Mouse (Mus musculus): Measurements from ENCODE around the gene Foxc2.

Foxc2 gene

DNA sequence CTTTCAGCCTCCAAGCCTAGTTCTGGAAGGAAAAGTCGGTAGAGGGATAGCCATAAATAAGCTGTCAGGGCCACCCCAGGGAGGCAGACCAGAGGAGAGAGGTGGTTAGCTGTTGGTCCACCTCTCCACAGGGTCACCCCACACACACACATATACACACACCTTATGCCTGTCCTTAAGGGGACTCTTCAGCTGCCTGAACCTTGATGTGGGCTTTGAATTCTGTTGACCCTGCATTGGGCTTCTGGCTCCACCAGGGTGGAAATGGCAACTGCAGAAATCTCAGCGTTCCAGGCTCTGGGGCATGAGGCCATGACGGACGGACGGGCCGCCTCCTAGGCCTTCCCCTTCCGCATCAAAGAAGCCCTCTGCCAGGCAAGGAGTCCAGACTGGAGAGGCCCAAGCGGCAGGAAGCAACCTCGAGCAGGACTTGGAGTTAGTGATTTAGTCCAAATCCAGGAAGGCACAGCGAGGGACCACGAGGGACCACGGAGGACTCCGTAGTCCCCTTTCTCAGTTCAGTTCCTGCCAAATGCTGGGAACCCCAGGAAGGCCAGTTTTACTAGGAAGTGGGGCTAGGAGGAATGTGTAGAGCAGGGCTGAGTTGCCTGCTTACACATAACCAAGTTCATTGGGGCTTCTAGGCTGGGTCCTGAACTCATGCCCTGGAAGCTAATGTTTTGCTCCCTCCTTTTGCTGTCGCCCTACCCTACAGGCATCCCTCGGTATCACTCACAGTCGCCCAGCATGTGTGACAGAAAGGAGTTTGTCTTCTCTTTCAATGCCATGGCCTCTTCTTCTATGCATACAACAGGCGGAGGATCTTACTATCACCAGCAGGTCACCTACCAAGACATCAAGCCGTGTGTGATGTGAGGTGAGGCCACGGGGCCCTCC lies 29.7 kb upstream of the Foxc2 start:
- peak; percentile 39 for DNase-seq

DNA sequence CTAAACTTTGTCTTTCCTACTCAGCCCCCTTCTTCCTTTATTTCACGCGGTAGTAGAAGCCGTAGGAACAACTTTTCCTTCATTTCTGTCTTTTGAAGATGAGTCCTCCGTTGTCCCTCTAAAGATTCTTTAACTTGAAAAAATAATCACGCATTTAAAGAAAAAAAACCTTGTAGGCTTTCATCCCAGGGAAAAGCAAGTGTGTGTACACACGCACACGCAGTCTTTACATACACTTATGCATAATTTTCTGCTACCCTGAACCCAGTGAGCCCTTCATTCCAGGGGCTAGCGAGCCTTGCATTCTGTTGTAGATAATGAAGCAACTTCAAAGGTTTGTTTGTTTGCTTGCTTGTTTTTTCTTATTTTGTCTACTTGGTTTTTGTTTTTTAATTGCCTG lies 27.7 kb upstream of the Foxc2 start:
- no peak for DNase-seq

DNA sequence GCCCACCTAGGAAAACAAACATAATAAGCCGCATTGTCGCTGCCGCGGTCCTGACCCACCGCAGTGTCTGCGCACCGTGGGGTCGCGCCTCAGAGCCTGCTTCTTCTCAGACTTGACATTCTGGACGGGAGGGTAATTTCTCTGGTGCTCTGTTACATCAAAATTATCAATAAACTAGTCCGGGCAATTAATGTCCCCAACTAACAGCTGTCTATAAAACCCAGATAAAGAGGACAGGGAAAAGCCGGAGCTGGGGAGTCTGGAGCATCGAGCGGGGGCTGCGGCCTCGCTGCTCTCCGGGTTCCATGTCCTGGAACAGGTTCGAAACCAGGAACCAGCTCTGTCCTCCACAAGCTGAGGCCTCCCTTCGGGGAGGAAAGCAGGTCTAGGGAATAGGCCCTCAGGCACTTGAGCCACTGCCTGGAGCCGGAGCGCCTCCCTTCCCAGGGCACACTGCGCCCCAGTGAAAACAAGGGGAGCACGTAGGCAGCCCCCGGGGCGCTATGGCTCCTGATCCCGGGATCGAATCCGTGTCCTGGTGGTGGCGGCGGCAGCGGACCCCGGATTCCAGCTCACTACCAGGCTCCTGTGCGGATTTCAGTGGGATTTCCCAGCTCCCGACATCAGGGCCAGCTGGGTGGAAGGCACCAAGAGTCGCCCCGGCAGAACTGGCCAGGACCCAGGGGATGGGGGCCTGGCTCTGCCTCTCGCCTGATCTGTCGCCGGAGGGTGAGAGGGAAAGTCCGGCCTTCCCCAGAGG lies 26.9 kb upstream of the Foxc2 start:
- peak; percentile 17 for DNase-seq

DNA sequence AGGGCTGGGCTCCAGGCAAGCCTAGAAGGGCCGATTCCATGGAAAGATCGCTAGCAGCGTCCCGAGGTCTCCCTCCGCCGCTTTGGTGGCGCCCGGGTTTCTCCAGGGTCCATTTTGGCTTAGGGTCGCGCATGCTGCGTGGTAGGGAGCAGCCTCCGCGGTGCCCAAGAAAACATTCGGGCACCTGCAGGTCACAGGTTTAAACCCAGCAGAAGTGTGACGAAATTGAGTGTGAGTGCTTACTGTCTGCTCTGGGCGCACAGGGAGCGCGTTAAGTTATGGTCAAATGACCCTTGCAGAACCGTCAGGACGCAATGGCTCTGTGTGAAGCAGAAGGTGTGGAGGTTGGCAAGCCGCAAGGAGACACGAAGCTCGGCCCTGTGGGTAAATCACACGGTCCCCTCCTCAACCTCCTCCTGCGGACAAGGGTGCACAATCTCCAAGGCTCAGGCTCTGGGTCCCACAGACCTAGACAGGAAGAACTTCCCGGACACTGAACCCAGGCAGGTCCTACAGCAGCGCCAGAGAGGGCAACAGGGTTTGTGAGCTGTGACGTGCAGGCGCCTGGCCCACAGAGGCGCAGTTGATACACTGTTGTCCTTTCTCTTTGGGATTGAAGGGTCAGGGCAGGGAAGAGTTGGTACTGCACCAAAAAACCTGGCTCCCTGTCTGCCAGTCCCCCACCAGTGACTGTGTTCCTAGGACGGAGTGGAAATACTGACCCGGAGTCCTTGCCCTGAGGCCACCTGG lies 26.2 kb upstream of the Foxc2 start:
- peak; percentile 40 for DNase-seq

DNA sequence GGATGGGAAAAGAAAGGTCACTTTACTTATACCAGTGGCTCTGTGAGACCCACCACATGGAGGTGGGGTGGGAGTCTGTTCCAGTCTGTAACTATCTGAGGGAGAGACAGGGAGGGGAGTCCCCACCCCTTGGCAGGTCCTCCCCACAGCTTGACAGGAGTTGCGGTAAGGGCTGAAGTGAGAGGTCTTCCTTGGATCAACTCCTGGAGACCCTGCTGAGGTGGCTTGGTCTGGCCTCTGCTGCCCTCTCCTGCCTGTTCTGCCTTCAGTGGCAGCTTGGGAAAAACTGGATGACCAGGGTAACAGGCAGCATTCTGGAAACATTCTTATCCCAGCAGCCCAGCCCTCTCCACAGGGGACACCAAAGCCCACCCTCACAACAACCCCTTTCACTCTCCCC lies 25.3 kb upstream of the Foxc2 start:
- DNase-seq = no peak

DNA sequence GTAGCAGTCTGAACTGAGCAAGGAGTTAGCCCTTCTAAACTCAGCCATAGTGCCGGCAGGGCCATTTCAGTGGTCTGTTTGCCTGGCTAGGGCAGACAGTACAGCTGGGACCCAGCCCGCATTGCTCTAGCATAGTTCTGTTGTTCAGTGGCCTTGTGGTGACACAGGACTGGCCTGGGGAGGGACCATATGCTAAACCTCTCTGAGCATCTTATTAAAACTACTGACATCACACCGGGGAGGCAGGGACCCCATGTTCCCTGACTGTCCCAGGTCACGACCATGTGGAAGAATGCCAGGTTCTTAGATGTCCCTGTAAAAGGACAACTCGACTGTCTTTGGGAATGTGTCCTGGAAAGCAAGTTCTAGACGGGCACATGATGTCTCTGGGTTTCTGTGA lies 23.8 kb upstream of the Foxc2 start:
- DNase-seq = peak; percentile 28

DNA sequence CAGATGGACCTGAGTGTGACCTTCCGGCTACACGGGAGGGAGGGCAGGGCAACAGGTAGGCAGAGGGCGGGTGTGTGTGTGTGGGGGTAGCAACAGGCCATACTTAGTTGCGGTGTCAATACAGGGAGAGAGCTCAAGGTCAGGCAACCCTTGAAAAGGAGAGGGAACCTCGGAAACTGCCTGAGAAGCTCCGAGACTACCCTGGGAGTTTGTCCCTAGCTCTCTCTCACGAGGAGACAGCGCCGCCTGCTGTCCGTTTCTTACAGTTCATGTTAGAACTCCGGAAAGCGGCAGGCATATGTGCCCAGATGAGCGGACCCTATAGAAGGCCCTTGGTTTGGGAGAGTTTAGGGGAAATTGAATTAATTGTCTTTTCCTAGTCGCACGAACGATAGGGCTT lies 23.3 kb upstream of the Foxc2 start:
- DNase-seq = peak; percentile 95

DNA sequence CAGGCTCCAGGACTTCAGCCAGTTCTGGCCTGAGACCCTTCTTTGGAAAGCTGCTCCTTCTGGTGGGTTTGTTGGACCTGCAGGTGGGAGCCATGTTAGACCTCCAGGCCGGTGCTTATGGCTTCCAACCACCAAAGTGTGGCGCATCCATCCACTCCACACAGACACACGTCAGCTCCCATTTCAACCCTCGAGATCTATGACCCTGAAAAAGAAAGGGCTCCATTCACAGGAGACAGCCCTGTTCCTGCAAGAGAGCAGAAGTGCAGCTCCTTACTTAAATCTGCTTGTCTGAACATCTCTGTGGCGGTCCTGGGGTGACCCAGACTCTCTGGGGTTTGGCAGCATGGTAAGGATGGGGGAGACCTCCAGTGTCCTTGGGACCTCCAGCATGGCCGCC lies 22.5 kb upstream of the Foxc2 start:
- no peak for DNase-seq

DNA sequence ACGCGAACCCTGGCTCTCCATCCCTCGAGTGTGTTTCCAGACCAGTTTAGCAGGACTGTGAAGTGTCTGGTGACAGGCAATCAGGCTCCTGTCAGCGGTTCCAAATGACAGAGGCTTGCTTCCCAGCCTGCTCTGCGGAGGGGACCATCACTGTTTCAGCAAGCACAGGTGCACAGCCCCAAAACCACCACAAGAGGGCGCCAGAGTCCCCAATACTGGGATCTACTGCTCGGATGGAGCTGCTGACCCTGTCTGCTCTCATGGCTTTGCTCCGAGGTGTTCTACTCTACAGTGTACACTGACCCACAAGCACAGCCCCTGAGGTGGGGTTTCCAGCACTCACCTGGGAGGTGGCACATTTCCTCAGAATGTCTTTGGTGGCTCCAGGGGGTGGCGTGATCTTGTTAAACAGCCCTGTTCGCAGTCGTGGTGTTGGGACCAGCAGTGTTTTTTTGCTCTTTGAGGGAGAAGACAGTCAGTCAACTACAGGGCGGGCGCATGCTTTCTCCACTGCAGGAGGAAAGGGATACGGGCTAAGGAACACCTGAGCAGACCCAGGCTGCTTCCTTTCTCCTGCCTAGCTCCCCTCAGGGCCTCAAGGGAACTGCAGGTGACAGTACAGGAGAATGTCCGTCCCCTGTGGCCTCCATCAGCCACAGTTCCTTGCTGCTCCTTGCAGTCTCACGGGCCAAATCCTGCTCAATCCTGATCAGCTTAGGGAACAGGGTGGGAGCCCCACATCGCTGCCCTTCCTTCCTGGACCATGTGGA lies 11.7 kb upstream of the Foxc2 start:
- peak; percentile 84 for DNase-seq

DNA sequence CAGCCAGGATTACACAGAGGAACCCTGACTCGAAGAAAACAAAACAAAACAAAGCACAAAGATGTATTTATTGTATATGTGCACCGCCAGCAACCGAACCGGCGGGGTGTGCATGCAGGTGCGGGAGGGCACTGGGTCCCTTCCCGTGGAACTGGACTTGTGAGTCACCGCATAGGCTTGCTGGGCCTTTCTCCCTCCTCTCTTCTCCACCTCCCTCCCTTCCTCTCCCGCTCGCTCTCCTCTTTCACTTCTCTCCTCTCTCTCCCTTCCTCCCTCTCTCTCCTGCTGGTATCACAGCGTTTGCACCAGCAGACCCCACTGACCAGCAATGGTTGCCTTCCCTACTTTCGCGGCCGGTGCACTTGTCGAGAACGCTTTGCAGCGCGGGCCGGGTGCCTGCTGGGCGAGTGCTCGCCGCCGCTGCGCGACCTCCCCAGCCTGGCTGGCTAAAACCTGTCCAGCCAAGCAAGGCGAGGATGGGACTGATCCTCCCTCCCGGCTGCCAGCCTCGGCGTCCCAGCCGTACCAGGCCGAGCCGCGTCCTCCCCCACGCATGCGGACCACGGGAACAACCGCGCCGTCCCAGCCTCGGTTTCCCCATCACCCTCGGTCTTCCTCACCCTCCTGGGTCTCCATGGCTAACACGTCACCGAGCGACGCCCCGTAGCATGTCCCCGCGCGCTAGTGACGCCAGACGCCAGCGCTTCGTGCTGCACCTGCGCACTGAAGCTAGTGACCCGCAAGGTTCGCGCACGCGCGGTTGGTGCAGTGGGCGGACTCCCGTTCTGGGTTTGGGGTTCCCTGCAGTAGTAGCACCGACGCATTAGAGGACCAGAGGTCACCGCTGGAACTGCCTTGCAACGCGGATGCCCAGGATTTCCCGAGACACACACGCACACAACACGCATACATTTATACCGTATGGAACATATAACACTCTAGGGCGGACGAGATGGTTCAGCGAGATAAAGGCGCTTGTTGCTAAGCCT lies 8.0 kb upstream of the Foxc2 start, which contains the start of gene Mthfsd:
Gene Mthfsd, minus strand, starts transcription at position 725 of the 989 bp plus-strand sequence.
- peak; percentile 99 for DNase-seq

DNA sequence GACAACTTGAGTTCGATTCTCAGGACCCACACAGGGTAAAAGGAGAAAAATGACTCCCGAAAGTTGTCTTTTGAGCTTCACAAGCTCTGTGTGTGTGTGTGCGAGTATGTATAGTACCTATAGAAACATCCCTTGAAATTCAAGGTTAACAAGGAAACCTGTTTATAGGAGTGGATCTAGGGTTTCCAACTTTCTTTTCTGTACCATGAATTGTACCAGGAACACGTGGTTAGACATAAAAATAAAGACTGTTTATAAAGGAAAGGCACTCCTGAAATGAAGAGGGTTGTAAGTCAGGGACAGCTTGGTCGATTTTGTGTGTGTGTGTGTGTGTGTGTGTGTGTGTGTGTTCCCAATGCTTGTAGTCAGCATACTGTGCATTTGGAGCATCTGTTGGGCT lies 7.3 kb upstream of the Foxc2 start:
- no peak for DNase-seq

DNA sequence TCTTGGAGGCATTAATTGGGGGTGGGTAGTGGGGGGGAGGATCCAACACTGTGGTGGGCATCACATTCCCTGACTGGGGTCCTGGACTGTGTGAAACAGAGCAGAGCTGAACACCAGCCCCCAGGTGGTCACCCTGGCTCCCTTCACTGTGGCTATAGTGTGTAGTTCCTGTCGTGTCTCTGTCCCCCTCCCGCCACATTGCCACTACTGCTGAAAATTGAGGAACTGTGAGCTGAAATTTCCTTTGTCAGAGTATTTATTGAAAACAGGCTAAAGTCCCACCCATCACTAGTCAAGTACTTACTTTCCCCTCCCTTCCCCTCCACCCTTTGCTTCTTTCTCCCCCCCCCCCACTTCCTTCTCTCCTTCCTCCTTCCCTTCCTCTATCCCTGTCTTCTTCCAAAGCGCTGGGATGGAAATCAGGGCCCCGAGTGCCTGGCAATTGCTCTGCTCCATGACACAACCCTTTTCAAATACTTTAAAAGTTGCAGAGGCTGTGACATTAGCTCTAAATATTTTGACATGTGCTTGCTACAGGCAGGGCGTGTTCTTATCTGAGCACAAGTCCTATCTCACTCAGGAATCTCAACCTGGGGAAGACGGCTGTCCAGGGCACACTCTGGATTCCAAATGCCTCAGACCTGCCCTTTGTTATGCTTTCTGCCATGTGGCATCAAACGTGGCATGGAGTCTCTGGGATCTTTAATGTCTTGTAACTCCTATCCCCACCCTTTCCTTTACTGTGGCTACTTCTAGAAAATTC lies 4.6 kb upstream of the Foxc2 start:
- no peak for DNase-seq

DNA sequence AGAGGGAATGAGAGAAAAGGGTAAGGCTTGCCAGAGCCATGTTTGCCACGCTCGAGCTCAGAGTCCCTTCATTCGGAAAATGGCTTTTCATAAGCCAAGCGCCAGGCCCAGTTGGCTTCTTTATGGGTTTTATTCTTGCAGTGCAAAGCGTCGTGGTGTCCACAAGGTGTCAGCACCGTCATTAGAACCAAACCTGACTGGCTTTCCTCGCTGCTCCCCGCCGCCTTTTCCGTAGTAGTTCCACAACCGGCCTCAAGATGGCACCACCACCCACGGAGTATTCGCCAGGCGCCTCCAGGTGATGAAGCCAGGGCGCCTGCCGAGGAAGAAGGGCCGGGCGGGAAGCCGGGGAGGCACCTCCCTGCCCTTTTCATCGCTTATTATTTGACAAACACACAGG lies 2.7 kb upstream of the Foxc2 start:
- DNase-seq = peak; percentile 98

DNA sequence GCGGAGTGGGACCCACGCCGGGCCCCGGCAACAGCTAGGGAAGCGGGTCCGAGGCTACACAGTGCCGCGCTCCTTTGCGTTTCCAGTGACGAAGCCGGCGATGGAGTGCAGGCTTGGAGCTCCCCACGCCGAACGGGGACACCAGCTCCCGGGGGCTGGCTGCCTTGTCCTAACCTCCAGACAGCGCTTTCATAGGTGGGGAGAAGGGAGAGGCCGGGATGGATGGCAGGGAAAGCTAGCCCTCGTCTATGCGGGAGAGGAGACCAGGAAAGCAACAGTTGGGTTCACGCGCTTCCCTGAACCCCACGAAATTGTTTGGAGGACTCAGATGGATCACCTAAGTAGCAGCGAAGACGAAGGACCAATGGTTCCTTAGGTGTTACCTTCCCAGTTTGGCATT lies 835 bp upstream of the Foxc2 start:
- DNase-seq = no peak

DNA sequence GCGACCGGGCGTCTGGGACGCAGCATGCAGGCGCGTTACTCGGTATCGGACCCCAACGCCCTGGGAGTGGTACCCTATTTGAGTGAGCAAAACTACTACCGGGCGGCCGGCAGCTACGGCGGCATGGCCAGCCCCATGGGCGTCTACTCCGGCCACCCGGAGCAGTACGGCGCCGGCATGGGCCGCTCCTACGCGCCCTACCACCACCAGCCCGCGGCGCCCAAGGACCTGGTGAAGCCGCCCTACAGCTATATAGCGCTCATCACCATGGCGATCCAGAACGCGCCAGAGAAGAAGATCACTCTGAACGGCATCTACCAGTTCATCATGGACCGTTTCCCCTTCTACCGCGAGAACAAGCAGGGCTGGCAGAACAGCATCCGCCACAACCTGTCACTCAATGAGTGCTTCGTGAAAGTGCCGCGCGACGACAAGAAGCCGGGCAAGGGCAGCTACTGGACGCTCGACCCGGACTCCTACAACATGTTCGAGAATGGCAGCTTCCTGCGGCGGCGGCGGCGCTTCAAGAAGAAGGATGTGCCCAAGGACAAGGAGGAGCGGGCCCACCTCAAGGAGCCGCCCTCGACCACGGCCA lies 717 bp downstream of the Foxc2 start:
- peak; percentile 17 for DNase-seq

DNA sequence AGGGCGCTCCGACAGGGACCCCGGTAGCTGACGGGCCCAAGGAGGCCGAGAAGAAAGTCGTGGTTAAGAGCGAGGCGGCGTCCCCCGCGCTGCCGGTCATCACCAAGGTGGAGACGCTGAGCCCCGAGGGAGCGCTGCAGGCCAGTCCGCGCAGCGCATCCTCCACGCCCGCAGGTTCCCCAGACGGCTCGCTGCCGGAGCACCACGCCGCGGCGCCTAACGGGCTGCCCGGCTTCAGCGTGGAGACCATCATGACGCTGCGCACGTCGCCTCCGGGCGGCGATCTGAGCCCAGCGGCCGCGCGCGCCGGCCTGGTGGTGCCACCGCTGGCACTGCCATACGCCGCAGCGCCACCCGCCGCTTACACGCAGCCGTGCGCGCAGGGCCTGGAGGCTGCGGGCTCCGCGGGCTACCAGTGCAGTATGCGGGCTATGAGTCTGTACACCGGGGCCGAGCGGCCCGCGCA lies 1.2 kb downstream of the Foxc2 start:
- DNase-seq = no peak

DNA sequence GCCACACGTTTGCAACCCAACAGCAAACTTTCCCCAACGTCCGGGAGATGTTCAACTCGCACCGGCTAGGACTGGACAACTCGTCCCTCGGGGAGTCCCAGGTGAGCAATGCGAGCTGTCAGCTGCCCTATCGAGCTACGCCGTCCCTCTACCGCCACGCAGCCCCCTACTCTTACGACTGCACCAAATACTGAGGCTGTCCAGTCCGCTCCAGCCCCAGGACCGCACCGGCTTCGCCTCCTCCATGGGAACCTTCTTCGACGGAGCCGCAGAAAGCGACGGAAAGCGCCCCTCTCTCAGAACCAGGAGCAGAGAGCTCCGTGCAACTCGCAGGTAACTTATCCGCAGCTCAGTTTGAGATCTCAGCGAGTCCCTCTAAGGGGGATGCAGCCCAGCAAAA lies 1.9 kb downstream of the Foxc2 start:
- no peak for DNase-seq

DNA sequence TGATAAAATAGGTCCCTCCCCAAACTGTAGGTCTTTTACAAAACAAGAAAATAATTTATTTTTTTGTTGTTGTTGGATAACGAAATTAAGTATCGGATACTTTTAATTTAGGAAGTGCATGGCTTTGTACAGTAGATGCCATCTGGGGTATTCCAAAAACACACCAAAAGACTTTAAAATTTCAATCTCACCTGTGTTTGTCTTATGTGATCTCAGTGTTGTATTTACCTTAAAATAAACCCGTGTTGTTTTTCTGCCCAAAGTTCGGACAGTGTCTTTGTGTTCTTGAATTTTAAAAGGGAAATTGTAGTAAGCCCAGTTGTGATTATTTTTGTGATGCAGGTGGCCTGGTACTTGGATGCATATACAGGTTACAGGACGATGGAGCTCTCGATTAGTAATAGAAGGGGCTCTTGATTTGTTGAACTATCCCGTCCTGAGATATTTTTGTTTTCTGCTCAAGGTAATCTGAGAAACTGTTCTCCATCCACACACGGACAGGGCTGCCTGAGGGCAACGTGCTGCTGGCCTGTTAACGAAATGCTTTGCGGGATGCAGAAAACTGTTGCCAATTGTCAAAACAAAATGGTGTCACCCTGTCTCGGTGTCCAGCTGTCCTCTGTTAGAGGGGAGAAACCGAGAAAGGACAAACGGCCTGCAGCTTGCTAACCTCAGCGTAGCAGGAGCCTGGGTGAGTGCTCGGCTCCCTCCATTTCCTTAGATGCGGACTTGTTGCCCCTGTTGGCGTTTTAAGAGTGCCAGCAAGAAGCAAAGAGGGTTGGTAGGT lies 2.9 kb downstream of the Foxc2 start:
- DNase-seq = no peak

All from lung, postnatal 14 days (tissue).